Mouse (Mus musculus) kidney, postnatal 10 days (tissue): ENCODE data around the gene Rhof.
"Not testable (repeated sequence)": the region's sequence is repeated elsewhere in the genome, so short reads cannot be mapped to it uniquely, and the experiment has no call there.

ENCODE experiments used
- DNase-seq: peaks from one replicate; pipeline ENCODE4 v3.0.0; 2021; ENCODE audit warnings: mixed read lengths

Rhof gene

DNA sequence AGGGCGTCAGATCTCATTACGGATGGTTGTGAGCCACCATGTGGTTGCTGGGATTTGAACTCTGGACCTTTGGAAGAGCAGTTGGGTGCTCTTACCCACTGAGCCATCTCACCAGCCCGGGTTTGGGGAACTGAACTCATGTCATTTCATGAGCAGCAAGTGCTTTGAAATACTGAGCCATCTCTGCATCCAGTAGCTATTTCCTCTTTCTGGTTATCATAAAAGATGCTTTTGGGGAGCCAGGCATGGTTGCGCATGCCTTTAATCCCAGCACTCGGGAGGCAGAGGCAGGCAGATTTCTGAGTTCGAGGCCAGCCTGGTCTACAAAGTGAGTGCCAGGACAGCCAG, 71.1 kb downstream of the Rhof start:
- DNase-seq: not testable (repeated sequence)

GRCm38 (mm10) chr5:123060706-123061401, 71.6 kb downstream of the Rhof start:
- no peak for DNase-seq

GRCm38 (mm10) chr5:123059757-123060520, 72.6 kb downstream of the Rhof start:
- peak; percentile 68 for DNase-seq

DNA sequence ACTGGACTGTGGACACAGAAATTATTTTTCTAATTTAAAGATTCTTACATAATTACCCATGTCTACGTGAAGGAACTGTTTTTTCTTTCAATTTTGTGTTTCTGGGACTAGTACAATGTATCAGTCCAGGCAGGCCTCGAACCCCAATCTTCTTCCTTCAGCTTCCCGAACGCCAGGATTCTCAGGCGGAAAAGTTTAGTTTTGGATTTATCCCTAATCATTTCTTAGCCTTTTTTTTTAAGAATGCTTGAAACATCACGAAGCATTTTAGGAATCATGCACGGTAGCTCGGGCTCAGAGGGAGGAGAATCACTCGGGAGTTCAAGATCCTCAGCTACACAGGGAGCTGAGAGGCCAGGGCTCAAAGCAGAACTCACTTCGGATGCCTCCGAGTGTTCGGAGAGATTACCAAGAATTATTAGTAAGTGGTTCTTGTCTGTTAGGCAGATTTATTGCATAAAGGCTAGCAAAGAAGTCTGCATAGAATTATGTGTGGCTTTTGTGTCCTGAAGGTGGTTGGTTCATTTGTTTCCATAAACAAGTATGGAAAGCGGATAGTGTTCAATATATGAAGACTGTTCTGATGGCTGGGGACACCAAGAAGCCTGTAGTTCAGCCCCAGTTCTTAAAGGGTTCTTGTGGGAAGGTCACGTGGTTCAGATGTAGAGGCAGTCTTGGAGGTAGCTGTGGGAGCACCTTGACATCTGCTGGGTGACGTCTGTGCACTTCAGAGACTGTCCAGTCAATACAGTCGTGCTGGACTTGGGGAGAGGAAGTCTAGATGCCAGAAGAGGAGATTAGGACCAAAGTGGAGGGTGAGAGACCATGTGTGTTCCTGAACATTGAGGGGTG, 74.0 kb downstream of the Rhof start:
- DNase-seq: no peak

GRCm38 (mm10) chr5:123057366-123058250, 74.9 kb downstream of the Rhof start:
- peak; percentile 99 for DNase-seq
